Mouse (Mus musculus): ENCODE measurements around the gene Tmsb15b2. TPM values are rescaled to one million over a fixed set of nuclear protein-coding genes. Genes with fewer than 3 reads are reported as not detected.

Gene Tmsb15b2
- total RNA-seq, 2 experiments from 2014 or later: 6.0 to 11.6 TPM

Other genes starting within 250 kb of the Tmsb15b2 start
- 100 to 1,000 TPM; 188 to 232 TPM for gene Morf4l2, start 231.8 kb downstream of the Tmsb15b2 start, total RNA-seq (2021)
- gene Glra4, start 195.4 kb downstream of the Tmsb15b2 start, total RNA-seq (2021): not detected
- 10 to 100 TPM; 15.0 to 17.0 TPM for gene Plp1, start 152.8 kb downstream of the Tmsb15b2 start, total RNA-seq (2021)
- gene Rab9b, start 106.7 kb downstream of the Tmsb15b2 start, total RNA-seq (2021): under 1 TPM; 0.25 to 0.42 TPM
- not detected for gene H2bfm, start 48.2 kb downstream of the Tmsb15b2 start, total RNA-seq (2021)
- gene Tmsb15l, start 1.4 kb upstream of the Tmsb15b2 start, total RNA-seq (2021): not detected
- 1 to 10 TPM; 3.2 to 5.9 TPM for gene Tmsb15b1, start 1.4 kb upstream of the Tmsb15b2 start, total RNA-seq (2021)
- gene Zcchc18, start 17.7 kb upstream of the Tmsb15b2 start, total RNA-seq (2021): under 1 TPM; 0.49 to 0.68 TPM
- 1 to 10 TPM; 4.1 to 6.4 TPM for gene Slc25a53, start 62.8 kb upstream of the Tmsb15b2 start, total RNA-seq (2021)
- 1 to 10 TPM; 4.4 to 4.8 TPM for gene Fam199x, start 74.1 kb upstream of the Tmsb15b2 start, total RNA-seq (2021)
- not detected for gene Esx1, start 146.6 kb upstream of the Tmsb15b2 start, total RNA-seq (2021)

Data from gastrocnemius, postnatal 10 days (tissue).